Mouse (Mus musculus): ENCODE measurements around the gene Sys1. TPM values are rescaled to one million over a fixed set of nuclear protein-coding genes. Genes with fewer than 3 reads are reported as not detected.

Sys1 gene
- total and polyA plus RNA-seq, 3 experiments, result 85.8 to 94.3 TPM; not detected in 1

DNA sequence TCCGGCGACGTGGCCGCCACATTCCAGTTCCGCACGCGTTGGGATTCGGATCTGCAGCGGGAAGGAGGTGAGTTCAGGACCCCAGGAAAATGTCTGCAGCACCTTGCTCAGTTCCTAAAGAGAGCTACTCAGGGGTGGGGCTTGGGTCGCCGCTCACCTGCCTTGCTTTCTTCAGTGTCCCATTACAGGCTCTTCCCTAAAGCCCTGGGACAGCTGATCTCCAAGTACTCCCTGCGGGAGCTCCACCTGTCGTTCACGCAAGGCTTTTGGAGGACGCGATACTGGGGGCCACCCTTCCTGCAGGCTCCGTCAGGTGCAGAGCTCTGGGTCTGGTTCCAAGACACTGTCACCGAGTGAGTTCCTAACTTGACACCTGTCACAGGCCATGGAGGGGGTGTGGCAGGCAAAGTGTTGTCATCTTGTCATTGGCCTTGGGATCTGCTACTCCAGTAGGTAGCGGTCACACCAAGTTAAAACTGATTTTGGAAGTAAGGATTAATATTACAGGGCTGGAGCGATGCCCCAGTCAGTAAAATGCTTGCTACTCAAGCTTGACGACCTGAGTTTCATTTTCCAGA is 41.0 kb downstream of the Sys1 start:
- H3K27ac ChIP-seq (ENCODE audit: control insufficient read depth, low read depth, low read length), result no peak overlapping the region

GRCm38 (mm10) chr2:164499317-164499716 is 42.6 kb downstream of the Sys1 start:
- Histone ChIP-seq H3K9ac (ENCODE audit: control insufficient read depth, low read depth, low read length, poor library complexity, severe bottlenecking) (no peak overlapping the region), H3K36me3 (ENCODE audit: control insufficient read depth in 1 of 2, insufficient read depth in 2 of 2, low read length in 2 of 2) (peaks cover 13 to 15% of the 10 kb centered on the region in 2 experiments)

More for the DNA sequence above, 41.0 kb downstream of the Sys1 start:
- Histone ChIP-seq H3K27me3 (ENCODE audit: control insufficient read depth in 1 of 2, insufficient read depth in 2 of 2, low read length in 2 of 2) (no peaks in the 10 kb centered on the region), H3K9me3 (replicated peaks; ENCODE audit: insufficient read depth, low read length) (no peaks in the 10 kb centered on the region), H3K79me2 (ENCODE audit: control insufficient read depth, insufficient read depth, low read length, poor library complexity) (peaks cover 10% of the 10 kb centered on the region), H3K36me3 (ENCODE audit: control insufficient read depth in 1 of 2, insufficient read depth in 2 of 2, low read length in 2 of 2) (peaks cover under 1 to 20% of the 10 kb centered on the region in 2 experiments), H3K9ac (ENCODE audit: control insufficient read depth, low read depth, low read length, poor library complexity, severe bottlenecking) (peak overlapping the region; percentile 78), H3K4me1 (ENCODE audit: control insufficient read depth in 1 of 2, insufficient read depth in 2 of 2, low read length in 2 of 2) (peaks cover 2 to 12% of the 10 kb centered on the region in 2 experiments), H3K4me3 (ENCODE audit: control insufficient read depth in 1 of 2, insufficient read depth in 1 of 2, low read depth in 2 of 2, low read length in 2 of 2) (peak overlapping the region; percentile 80 to 94)
- DNase-seq (ENCODE audit: low read depth, low spot score), result peak; percentile 46
- no peak for TF ChIP-seq JUND (IDR thresholded peaks at IDR 0.05; ENCODE audit: low read depth, low read length)
- no peak for TF ChIP-seq RAD21 (IDR thresholded peaks at IDR 0.05; ENCODE audit: low read depth, low read length)
- no peak for TF ChIP-seq MYC (IDR thresholded peaks at IDR 0.05; ENCODE audit: low read depth, low read length)
- 0 out of 2 replicates have a peak, but pooled peaks have one; percentile 2 for TF ChIP-seq TCF12 (IDR thresholded peaks at IDR 0.05; ENCODE audit: low read depth, low read length)
- TF ChIP-seq E2F4 (IDR thresholded peaks at IDR 0.05; ENCODE audit: borderline replicate concordance, low read depth, low read length), result no peak

DNA sequence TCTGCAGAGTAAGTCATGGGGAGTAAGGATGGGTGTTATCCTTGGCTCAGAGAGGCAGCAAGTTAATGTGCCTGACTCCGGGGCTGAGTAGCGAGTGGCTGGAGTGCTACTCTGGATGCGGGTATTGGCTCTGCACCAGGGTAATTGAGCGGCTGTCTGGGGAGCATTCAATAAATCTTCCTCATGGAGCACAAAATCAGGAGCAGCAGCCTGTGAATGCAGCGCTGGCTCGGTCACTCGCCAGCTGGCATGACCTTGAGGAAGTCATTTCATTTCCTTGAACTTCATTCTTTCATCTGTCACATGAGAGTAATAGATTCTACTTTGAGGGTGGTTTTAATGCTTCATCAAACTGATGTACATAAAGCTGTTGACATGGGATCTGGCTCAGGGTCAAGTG is 43.7 kb downstream of the Sys1 start:
- Histone ChIP-seq H3K4me3 (ENCODE audit: control insufficient read depth in 1 of 2, insufficient read depth in 1 of 2, low read depth in 2 of 2, low read length in 2 of 2) (no peak overlapping the region), H3K27me3 (ENCODE audit: control insufficient read depth in 1 of 2, insufficient read depth in 2 of 2, low read length in 2 of 2) (no peaks in the 10 kb centered on the region), H3K9me3 (replicated peaks; ENCODE audit: insufficient read depth, low read length) (no peaks in the 10 kb centered on the region), H3K36me3 (ENCODE audit: control insufficient read depth in 1 of 2, insufficient read depth in 2 of 2, low read length in 2 of 2) (peaks cover 15 to 16% of the 10 kb centered on the region in 2 experiments), H3K79me2 (ENCODE audit: control insufficient read depth, insufficient read depth, low read length, poor library complexity) (peaks cover 10% of the 10 kb centered on the region), H3K4me1 (ENCODE audit: control insufficient read depth in 1 of 2, insufficient read depth in 2 of 2, low read length in 2 of 2) (peaks cover 2 to 10% of the 10 kb centered on the region in 2 experiments; a peak in 3 of 4 replicates), H3K9ac (ENCODE audit: control insufficient read depth, low read depth, low read length, poor library complexity, severe bottlenecking) (no peak overlapping the region), H3K27ac (ENCODE audit: control insufficient read depth, low read depth, low read length) (no peak overlapping the region)
- TF ChIP-seq ZMIZ1 (IDR thresholded peaks at IDR 0.05; ENCODE audit: low read depth, low read length), result no peak
- no peak for TF ChIP-seq ZC3H11A (IDR thresholded peaks at IDR 0.05; ENCODE audit: low read depth, low read length)
- TF ChIP-seq MYC (IDR thresholded peaks at IDR 0.05; ENCODE audit: low read depth, low read length), result no peak
- no peak for TF ChIP-seq NRF1 (IDR thresholded peaks at IDR 0.05; ENCODE audit: insufficient read depth, low read depth, low read length, poor library complexity, severe bottlenecking)
- no peak for TF ChIP-seq KAT2A (conservative IDR thresholded peaks at IDR 0.05; ENCODE audit: low read depth, low read length)
- TF ChIP-seq TCF12 (IDR thresholded peaks at IDR 0.05; ENCODE audit: low read depth, low read length), result no peak
- no peak for TF ChIP-seq GATA1 (IDR thresholded peaks at IDR 0.05; ENCODE audit: low read depth, low read length)
- no peak for TF ChIP-seq CTCF (IDR thresholded peaks at IDR 0.05 in 2 of 3, conservative IDR thresholded peaks at IDR 0.05 in 1 of 3; ENCODE audit: control insufficient read depth in 1 of 3, insufficient read depth in 1 of 3, low read depth in 2 of 3, low read length in 3 of 3, poor library complexity in 1 of 3, severe bottlenecking in 1 of 3)
- TF ChIP-seq TAL1 (IDR thresholded peaks at IDR 0.05; ENCODE audit: low read length), result no peak
- TF ChIP-seq ZNF384 (IDR thresholded peaks at IDR 0.05; ENCODE audit: low read depth, low read length), result no peak
- TF ChIP-seq USF2 (IDR thresholded peaks at IDR 0.05; ENCODE audit: borderline replicate concordance in 1 of 2, insufficient read depth in 1 of 2, low read depth in 1 of 2, low read length in 2 of 2), result no peak
- TF ChIP-seq E2F4 (IDR thresholded peaks at IDR 0.05; ENCODE audit: borderline replicate concordance, low read depth, low read length), result no peak
- no peak for TF ChIP-seq POLR2AphosphoS5 (IDR thresholded peaks at IDR 0.05; ENCODE audit: borderline replicate concordance, low read depth, low read length)
- no peak for TF ChIP-seq RAD21 (IDR thresholded peaks at IDR 0.05; ENCODE audit: low read depth, low read length)
- TF ChIP-seq JUND (IDR thresholded peaks at IDR 0.05; ENCODE audit: low read depth, low read length), result no peak
- no peak for TF ChIP-seq USF1 (IDR thresholded peaks at IDR 0.05; ENCODE audit: low read depth, low read length)
- no peak for TF ChIP-seq MEF2A (IDR thresholded peaks at IDR 0.05; ENCODE audit: extremely low read depth, insufficient replicate concordance, low read depth, low read length, poor library complexity, severe bottlenecking)
- TF ChIP-seq UBTF (IDR thresholded peaks at IDR 0.05; ENCODE audit: borderline replicate concordance, insufficient read depth, low read depth, low read length), result no peak
- TF ChIP-seq RCOR1 (IDR thresholded peaks at IDR 0.05; ENCODE audit: low read depth, low read length), result no peak
- TF ChIP-seq EP300 (IDR thresholded peaks at IDR 0.05; ENCODE audit: low read depth in 1 of 2, low read length in 2 of 2), result no peak
- DNase-seq (ENCODE audit: low read depth, low spot score), result no peak

More at GRCm38 (mm10) chr2:164499317-164499716, 42.6 kb downstream of the Sys1 start:
- Histone ChIP-seq H3K79me2 (ENCODE audit: control insufficient read depth, insufficient read depth, low read length, poor library complexity) (peaks cover 10% of the 10 kb centered on the region), H3K4me3 (ENCODE audit: control insufficient read depth in 1 of 2, insufficient read depth in 1 of 2, low read depth in 2 of 2, low read length in 2 of 2) (no peak overlapping the region), H3K4me1 (ENCODE audit: control insufficient read depth in 1 of 2, insufficient read depth in 2 of 2, low read length in 2 of 2) (peaks cover 2 to 10% of the 10 kb centered on the region in 2 experiments; a peak in 3 of 4 replicates), H3K27ac (ENCODE audit: control insufficient read depth, low read depth, low read length) (no peak overlapping the region), H3K27me3 (ENCODE audit: control insufficient read depth in 1 of 2, insufficient read depth in 2 of 2, low read length in 2 of 2) (no peaks in the 10 kb centered on the region), H3K9me3 (replicated peaks; ENCODE audit: insufficient read depth, low read length) (no peaks in the 10 kb centered on the region)
- TF ChIP-seq POLR2AphosphoS5 (IDR thresholded peaks at IDR 0.05; ENCODE audit: borderline replicate concordance, low read depth, low read length) (no peak), E2F4 (IDR thresholded peaks at IDR 0.05; ENCODE audit: borderline replicate concordance, low read depth, low read length) (no peak), CTCF (IDR thresholded peaks at IDR 0.05 in 2 of 3, conservative IDR thresholded peaks at IDR 0.05 in 1 of 3; ENCODE audit: control insufficient read depth in 1 of 3, insufficient read depth in 1 of 3, low read depth in 2 of 3, low read length in 3 of 3, poor library complexity in 1 of 3, severe bottlenecking in 1 of 3) (peak; percentile 25 to 33 (median 29); a peak in 4 of 6 replicates), EP300 (IDR thresholded peaks at IDR 0.05; ENCODE audit: low read depth in 1 of 2, low read length in 2 of 2) (no peak), TAL1 (IDR thresholded peaks at IDR 0.05; ENCODE audit: low read length) (no peak)
- DNase-seq (ENCODE audit: low read depth, low spot score), result peak; percentile 23
